Mouse (Mus musculus): ENCODE data around the gene Slc16a12. TPM values are rescaled to one million over a fixed set of nuclear protein-coding genes. Genes with fewer than 3 reads are reported as not detected.

Slc16a12 gene
- total RNA-seq, 1 experiment: 0.13 TPM

GRCm38 (mm10) chr19:34715895-34716294 is 31.2 kb downstream of the Slc16a12 start:
- no peak for TF ChIP-seq HCFC1 (IDR thresholded peaks at IDR 0.05; ENCODE audit: borderline replicate concordance, insufficient read depth, low read length)
- no peak overlapping the region for H3K9ac ChIP-seq (ENCODE audit: insufficient read depth, low read depth, low read length, poor library complexity, severe bottlenecking)
- no peaks in the 10 kb centered on the region for H3K4me1 ChIP-seq (ENCODE audit: control insufficient read depth in 2 of 2, insufficient read depth in 2 of 2, low read length in 2 of 2, poor library complexity in 1 of 2)
- in situ Hi-C loops (cut with MboI; ENCODE audit: low sequenced_read_pairs in 2 of 2, unreplicated experiment in 2 of 2): no loop called here
- H3K36me3 ChIP-seq (ENCODE audit: control insufficient read depth, insufficient read depth, low read length, poor library complexity, severe bottlenecking): no peaks in the 10 kb centered on the region
- no peak overlapping the region for H3K27ac ChIP-seq (ENCODE audit: insufficient read depth, low read depth, low read length, poor library complexity, severe bottlenecking)
- DNase-seq (ENCODE audit: low read depth, low spot score): no peak
- no peak overlapping the region for H3K4me3 ChIP-seq (ENCODE audit: insufficient read depth in 1 of 2, low read depth in 1 of 2, low read length in 2 of 2, poor library complexity in 1 of 2, severe bottlenecking in 1 of 2)
- no peaks in the 10 kb centered on the region for H3K9me3 ChIP-seq (ENCODE audit: control insufficient read depth, insufficient read depth, low read depth, low read length)

- H3K9me3 ChIP-seq (ENCODE audit: control insufficient read depth, insufficient read depth, low read depth, low read length): no peaks in the 10 kb centered on the region
- no peak overlapping the region for H3K9ac ChIP-seq (ENCODE audit: insufficient read depth, low read depth, low read length, poor library complexity, severe bottlenecking)
- DNase-seq (ENCODE audit: low read depth, low spot score): no peak
- no peak overlapping the region for H3K4me3 ChIP-seq (ENCODE audit: insufficient read depth in 1 of 2, low read depth in 1 of 2, low read length in 2 of 2, poor library complexity in 1 of 2, severe bottlenecking in 1 of 2)
- H3K4me1 ChIP-seq (ENCODE audit: control insufficient read depth in 2 of 2, insufficient read depth in 2 of 2, low read length in 2 of 2, poor library complexity in 1 of 2): no peaks in the 10 kb centered on the region
- H3K36me3 ChIP-seq (ENCODE audit: control insufficient read depth, insufficient read depth, low read length, poor library complexity, severe bottlenecking): no peaks in the 10 kb centered on the region
- in situ Hi-C loops (cut with MboI; ENCODE audit: low sequenced_read_pairs in 2 of 2, unreplicated experiment in 2 of 2): no loop called here
- no peak for TF ChIP-seq MAFK (IDR thresholded peaks at IDR 0.05; ENCODE audit: insufficient read depth, low read depth, low read length)
- no peak for TF ChIP-seq ZNF384 (IDR thresholded peaks at IDR 0.05; ENCODE audit: low read depth, low read length)
- TF ChIP-seq CHD2 (IDR thresholded peaks at IDR 0.05; ENCODE audit: low read depth, low read length): no peak
- no peak for TF ChIP-seq HCFC1 (IDR thresholded peaks at IDR 0.05; ENCODE audit: borderline replicate concordance, insufficient read depth, low read length)
- TF ChIP-seq ZC3H11A (IDR thresholded peaks at IDR 0.05; ENCODE audit: borderline replicate concordance, low read depth, low read length): no peak
- no peak overlapping the region for H3K27ac ChIP-seq (ENCODE audit: insufficient read depth, low read depth, low read length, poor library complexity, severe bottlenecking)
These were observed 32.8 kb downstream of the Slc16a12 start for GRCm38 (mm10) chr19:34714250-34714666.

- Histone ChIP-seq H3K9me3 (ENCODE audit: control insufficient read depth, insufficient read depth, low read depth, low read length) (no peaks in the 10 kb centered on the region), H3K4me1 (ENCODE audit: control insufficient read depth in 2 of 2, insufficient read depth in 2 of 2, low read length in 2 of 2, poor library complexity in 1 of 2) (no peaks in the 10 kb centered on the region), H3K9ac (ENCODE audit: insufficient read depth, low read depth, low read length, poor library complexity, severe bottlenecking) (no peak overlapping the region), H3K27ac (ENCODE audit: insufficient read depth, low read depth, low read length, poor library complexity, severe bottlenecking) (no peak overlapping the region), H3K36me3 (ENCODE audit: control insufficient read depth, insufficient read depth, low read length, poor library complexity, severe bottlenecking) (no peaks in the 10 kb centered on the region), H3K4me3 (ENCODE audit: insufficient read depth in 1 of 2, low read depth in 1 of 2, low read length in 2 of 2, poor library complexity in 1 of 2, severe bottlenecking in 1 of 2) (no peak overlapping the region)
- in situ Hi-C loops (cut with MboI; ENCODE audit: low sequenced_read_pairs in 2 of 2, unreplicated experiment in 2 of 2): no loop called here
- no peak for DNase-seq (ENCODE audit: low read depth, low spot score)
- no peak for TF ChIP-seq ZNF384 (IDR thresholded peaks at IDR 0.05; ENCODE audit: low read depth, low read length)
- no peak for TF ChIP-seq CHD2 (IDR thresholded peaks at IDR 0.05; ENCODE audit: low read depth, low read length)
- TF ChIP-seq ZC3H11A (IDR thresholded peaks at IDR 0.05; ENCODE audit: borderline replicate concordance, low read depth, low read length): no peak
- no peak for TF ChIP-seq HCFC1 (IDR thresholded peaks at IDR 0.05; ENCODE audit: borderline replicate concordance, insufficient read depth, low read length)
- no peak for TF ChIP-seq MAFK (IDR thresholded peaks at IDR 0.05; ENCODE audit: insufficient read depth, low read depth, low read length)
These were observed 35.0 kb downstream of the Slc16a12 start for GRCm38 (mm10) chr19:34712050-34712449.

DNA sequence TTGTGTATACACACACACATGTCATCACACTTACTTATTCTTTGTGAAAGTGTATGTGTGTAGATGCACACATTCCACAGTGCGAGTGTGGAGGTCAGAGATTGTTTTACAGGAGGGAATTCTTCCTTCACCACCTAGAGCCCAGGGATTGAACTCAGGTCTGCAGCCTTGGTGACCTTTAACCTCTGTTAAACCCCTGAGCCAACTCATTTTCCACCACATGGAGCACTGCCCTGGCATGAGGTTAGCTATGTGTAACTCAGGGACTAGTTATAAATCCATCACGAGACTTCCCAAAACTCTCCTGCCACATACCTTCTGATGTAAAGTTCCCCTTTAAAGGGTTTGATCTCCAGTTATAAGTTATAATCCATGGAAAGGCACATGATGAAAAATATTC is 38.9 kb downstream of the Slc16a12 start:
- H3K4me3 ChIP-seq (ENCODE audit: insufficient read depth in 1 of 2, low read depth in 1 of 2, low read length in 2 of 2, poor library complexity in 1 of 2, severe bottlenecking in 1 of 2): no peak overlapping the region
- in situ Hi-C loops (cut with MboI; ENCODE audit: low sequenced_read_pairs in 2 of 2, unreplicated experiment in 2 of 2): no loop called here
- no peak for DNase-seq (ENCODE audit: low read depth, low spot score)
- H3K4me1 ChIP-seq (ENCODE audit: control insufficient read depth in 2 of 2, insufficient read depth in 2 of 2, low read length in 2 of 2, poor library complexity in 1 of 2): no peaks in the 10 kb centered on the region
- H3K9ac ChIP-seq (ENCODE audit: insufficient read depth, low read depth, low read length, poor library complexity, severe bottlenecking): no peak overlapping the region
- TF ChIP-seq HCFC1 (IDR thresholded peaks at IDR 0.05; ENCODE audit: borderline replicate concordance, insufficient read depth, low read length) (no peak), CHD2 (IDR thresholded peaks at IDR 0.05; ENCODE audit: low read depth, low read length) (no peak), MAFK (IDR thresholded peaks at IDR 0.05; ENCODE audit: insufficient read depth, low read depth, low read length) (no peak), ZC3H11A (IDR thresholded peaks at IDR 0.05; ENCODE audit: borderline replicate concordance, low read depth, low read length) (no peak), ZNF384 (IDR thresholded peaks at IDR 0.05; ENCODE audit: low read depth, low read length) (no peak)
- no peaks in the 10 kb centered on the region for H3K9me3 ChIP-seq (ENCODE audit: control insufficient read depth, insufficient read depth, low read depth, low read length)
- H3K36me3 ChIP-seq (ENCODE audit: control insufficient read depth, insufficient read depth, low read length, poor library complexity, severe bottlenecking): no peaks in the 10 kb centered on the region
- no peak overlapping the region for H3K27ac ChIP-seq (ENCODE audit: insufficient read depth, low read depth, low read length, poor library complexity, severe bottlenecking)

DNA sequence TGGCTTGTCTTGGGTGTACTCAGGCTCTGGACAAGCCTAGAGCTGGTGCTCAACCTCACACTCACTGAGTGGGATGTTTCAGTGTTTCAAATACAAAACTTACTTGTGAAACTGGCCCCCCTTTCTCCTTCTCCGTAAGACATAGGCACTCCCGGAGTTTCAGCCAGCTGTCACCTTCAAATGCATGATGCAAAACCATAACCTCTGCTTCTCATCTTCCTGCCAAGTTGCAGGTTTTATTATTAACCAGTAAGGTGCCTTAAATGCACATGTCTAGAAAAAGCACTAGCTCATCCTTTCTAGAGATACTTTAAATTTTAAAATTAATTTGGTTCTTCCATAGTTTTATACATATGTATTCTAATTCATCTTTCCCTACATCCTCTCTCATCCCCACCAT is 39.5 kb downstream of the Slc16a12 start:
- no peaks in the 10 kb centered on the region for H3K36me3 ChIP-seq (ENCODE audit: control insufficient read depth, insufficient read depth, low read length, poor library complexity, severe bottlenecking)

More for the DNA sequence above, 39.5 kb downstream of the Slc16a12 start:
- Histone ChIP-seq H3K9ac (ENCODE audit: insufficient read depth, low read depth, low read length, poor library complexity, severe bottlenecking) (no peak overlapping the region), H3K27ac (ENCODE audit: insufficient read depth, low read depth, low read length, poor library complexity, severe bottlenecking) (no peak overlapping the region), H3K4me1 (ENCODE audit: control insufficient read depth in 2 of 2, insufficient read depth in 2 of 2, low read length in 2 of 2, poor library complexity in 1 of 2) (no peaks in the 10 kb centered on the region), H3K4me3 (ENCODE audit: insufficient read depth in 1 of 2, low read depth in 1 of 2, low read length in 2 of 2, poor library complexity in 1 of 2, severe bottlenecking in 1 of 2) (no peak overlapping the region), H3K9me3 (ENCODE audit: control insufficient read depth, insufficient read depth, low read depth, low read length) (no peaks in the 10 kb centered on the region)
- DNase-seq (ENCODE audit: low read depth, low spot score): no peak
- no peak for TF ChIP-seq ZNF384 (IDR thresholded peaks at IDR 0.05; ENCODE audit: low read depth, low read length)
- TF ChIP-seq HCFC1 (IDR thresholded peaks at IDR 0.05; ENCODE audit: borderline replicate concordance, insufficient read depth, low read length): no peak
- TF ChIP-seq ZC3H11A (IDR thresholded peaks at IDR 0.05; ENCODE audit: borderline replicate concordance, low read depth, low read length): no peak
- no peak for TF ChIP-seq CHD2 (IDR thresholded peaks at IDR 0.05; ENCODE audit: low read depth, low read length)
- TF ChIP-seq MAFK (IDR thresholded peaks at IDR 0.05; ENCODE audit: insufficient read depth, low read depth, low read length): no peak
- in situ Hi-C loops (cut with MboI; ENCODE audit: low sequenced_read_pairs in 2 of 2, unreplicated experiment in 2 of 2): no loop called here

Data from ES-E14 (cell line).